In genomic region chr2:30800671-30801066, GRCm38 (mm10) we compare ENCODE assay signal across 9 mouse cellular contexts. TPM values are rescaled to one million over a fixed set of nuclear protein-coding genes. Genes with fewer than 3 reads are reported as not detected.
DNase-seq lines count a peak whose midpoint lies in the region; ATAC-seq and TF ChIP-seq lines count a peak whose summit lies in the region.
"Had no signal": no experiment of that assay in that cellular context is flagged by ENCODE, and none has a peak within 500 bp of the region (broad histone marks: within the 10 kb centered on the region; RNA-seq: fewer than 3 reads in every experiment).

No protein-coding gene starts in this region.

- no peak overlapping the region for H3K9ac ChIP-seq in lung, postnatal 0 days (replicated peaks; ENCODE audit: low read depth)
- peak overlapping the region; percentile 68 for H3K9ac ChIP-seq in forebrain, embryonic 16.5 days (replicated peaks; ENCODE audit: low read depth, low read length)
- H3K9ac ChIP-seq in liver, embryonic 13.5 days = no peak overlapping the region
- H3K9ac ChIP-seq in stomach, embryonic 14.5 days (replicated peaks; ENCODE audit: low read depth, low read length) = peak overlapping the region; percentile 57

- H3K4me1 ChIP-seq in lung, postnatal 0 days (ENCODE audit: insufficient read depth, low read depth, low read length) = peaks cover 10% of the 10 kb centered on the region; the same call in 1 of the 2 replicates
- peaks cover 30% of the 10 kb centered on the region for H3K4me1 ChIP-seq in forebrain, embryonic 16.5 days (replicated peaks; ENCODE audit: control insufficient read depth, insufficient read depth, low read length)
- peaks cover 25% of the 10 kb centered on the region for H3K4me1 ChIP-seq in liver, embryonic 13.5 days (replicated peaks)
- H3K4me1 ChIP-seq in stomach, embryonic 14.5 days (ENCODE audit: control insufficient read depth, insufficient read depth, low read length) = peaks cover 17% of the 10 kb centered on the region

- WGBS in lung, postnatal 0 days = 32% methylated on average over 7 of the region's 7 CpGs
- 36% methylated on average over 7 of the region's 7 CpGs for WGBS in forebrain, embryonic 16.5 days
- WGBS in liver, embryonic 13.5 days (ENCODE audit: insufficient replicate concordance) = 23% methylated on average over 7 of the region's 7 CpGs
- WGBS in stomach, embryonic 14.5 days = 34% methylated on average over 7 of the region's 7 CpGs

- no peaks in the 10 kb centered on the region for H3K36me3 ChIP-seq in lung, postnatal 0 days (ENCODE audit: insufficient read depth, low read length)
- no peaks in the 10 kb centered on the region for H3K36me3 ChIP-seq in forebrain, embryonic 16.5 days (ENCODE audit: control insufficient read depth, insufficient read depth)
- no peaks in the 10 kb centered on the region for H3K36me3 ChIP-seq in liver, embryonic 13.5 days
- no peaks in the 10 kb centered on the region for H3K36me3 ChIP-seq in stomach, embryonic 14.5 days (ENCODE audit: control insufficient read depth, insufficient read depth, low read length)

- H3K4me3 ChIP-seq in lung, postnatal 0 days (ENCODE audit: low read depth, low read length) = peak overlapping the region; percentile 37; the same call in 1 of the 2 replicates
- H3K4me3 ChIP-seq in forebrain, embryonic 16.5 days (replicated peaks; ENCODE audit: low read length) = peak overlapping the region; percentile 50
- peak overlapping the region; percentile 45; the same call in 1 of the 2 replicates for H3K4me3 ChIP-seq in liver, embryonic 13.5 days (replicated peaks)
- peak overlapping the region; percentile 41; the same call in 1 of the 2 replicates for H3K4me3 ChIP-seq in stomach, embryonic 14.5 days (ENCODE audit: low read depth, low read length)

- no peak for TF ChIP-seq CTCF in lung, postnatal 0 days (IDR thresholded peaks at IDR 0.05)

- H3K9me3 ChIP-seq in lung, postnatal 0 days (ENCODE audit: low read length) = no peaks in the 10 kb centered on the region
- no peaks in the 10 kb centered on the region for H3K9me3 ChIP-seq in forebrain, embryonic 16.5 days (ENCODE audit: control insufficient read depth, low read length)
- no peaks in the 10 kb centered on the region for H3K9me3 ChIP-seq in liver, embryonic 13.5 days (replicated peaks)
- H3K9me3 ChIP-seq in stomach, embryonic 14.5 days (ENCODE audit: control insufficient read depth, low read depth, low read length) = no peaks in the 10 kb centered on the region

- no peak overlapping the region for H3K27ac ChIP-seq in lung, postnatal 0 days (ENCODE audit: low read length)
- H3K27ac ChIP-seq in forebrain, embryonic 16.5 days (ENCODE audit: low read length) = no peak overlapping the region
- H3K27ac ChIP-seq in liver, embryonic 13.5 days = no peak overlapping the region
- H3K27ac ChIP-seq in stomach, embryonic 14.5 days (ENCODE audit: low read length) = no peak overlapping the region

- H3K27me3 ChIP-seq in lung, postnatal 0 days (replicated peaks; ENCODE audit: insufficient read depth, low read length) = no peaks in the 10 kb centered on the region
- no peaks in the 10 kb centered on the region for H3K27me3 ChIP-seq in forebrain, embryonic 16.5 days (replicated peaks; ENCODE audit: control insufficient read depth, insufficient read depth, low read length)
- peaks cover 95% of the 10 kb centered on the region for H3K27me3 ChIP-seq in liver, embryonic 13.5 days
- 0 out of 2 replicates have a peak, but pooled peaks cover 4% of the 10 kb centered on the region for H3K27me3 ChIP-seq in stomach, embryonic 14.5 days (ENCODE audit: control insufficient read depth, insufficient read depth, low read length)

- peak overlapping the region; percentile 79 for H3K4me2 ChIP-seq in lung, postnatal 0 days (replicated peaks; ENCODE audit: low read depth, low read length)
- H3K4me2 ChIP-seq in forebrain, embryonic 16.5 days (ENCODE audit: low read length) = peak overlapping the region; percentile 94
- H3K4me2 ChIP-seq in liver, embryonic 13.5 days = peak overlapping the region; percentile 66
- peak overlapping the region; percentile 98 for H3K4me2 ChIP-seq in stomach, embryonic 14.5 days (replicated peaks; ENCODE audit: low read depth, low read length)

- no peak for DNase-seq in lung, postnatal 0 days (ENCODE audit: low spot score)
- no peak for DNase-seq in lung, adult 18-20 months
- no peak for DNase-seq in liver, embryonic 13.5 days
- no peak for DNase-seq in right cerebral cortex, adult 18-20 months
- DNase-seq in adrenal gland, adult (ENCODE audit: inconsistent age in 2 of 2, low spot score in 1 of 2) = no peak
- DNase-seq in gastrocnemius, postnatal 25 days = no peak

- TF ChIP-seq EP300 in lung, postnatal 0 days (IDR thresholded peaks at IDR 0.05) = no peak

- ATAC-seq in lung, postnatal 0 days = no peak
- ATAC-seq in forebrain, embryonic 16.5 days = no peak
- ATAC-seq in liver, embryonic 13.5 days (ENCODE audit: low read depth) = no peak
- ATAC-seq in stomach, embryonic 14.5 days (ENCODE audit: insufficient number of reproducible peaks, insufficient read depth, low FRiP score, low read depth) = no peak

RNA-seq across cellular contexts. Expression of gene 1700001O22Rik, which starts 2.8 kb away (rescaled TPM):
- polyA plus RNA-seq in lung, postnatal 0 days (2015; fragmentation: Nextera tagmentation; extraction: Ambion mirVana) = 0.47 and 0.94 TPM in 2 replicates
- polyA plus RNA-seq in forebrain, embryonic 16.5 days (2015; fragmentation: Nextera tagmentation; extraction: Ambion mirVana) = 2.1 and 2.9 TPM in 2 replicates
- 0.10 and 0.17 TPM in 2 replicates for polyA plus RNA-seq in liver, embryonic 13.5 days (2015; fragmentation: Nextera tagmentation; extraction: Ambion mirVana)
- polyA plus RNA-seq in stomach, embryonic 14.5 days (2014; fragmentation: Nextera tagmentation; extraction: Ambion mirVana) = 2.5 and 3.3 TPM in 2 replicates
- 1 to 10 TPM in 1 of 2 experiments, under 1 TPM in 1; 0.72 to 1.5 TPM for total RNA-seq in gastrocnemius, postnatal 25 days (2021)
- total RNA-seq: liver, adult 2 months had no signal
- polyA plus RNA-seq: liver, adult 2 months had no signal

RNA-seq across cellular contexts. Expression of gene Ntmt1, which starts 7.0 kb away (rescaled TPM):
- polyA plus RNA-seq in lung, postnatal 0 days (2015; fragmentation: Nextera tagmentation; extraction: Ambion mirVana) = 49.4 and 50.7 TPM in 2 replicates
- polyA plus RNA-seq in forebrain, embryonic 16.5 days (2015; fragmentation: Nextera tagmentation; extraction: Ambion mirVana) = 120 and 121 TPM in 2 replicates
- polyA plus RNA-seq in liver, embryonic 13.5 days (2015; fragmentation: Nextera tagmentation; extraction: Ambion mirVana) = 35.5 and 36.3 TPM in 2 replicates
- 99.1 and 101 TPM in 2 replicates for polyA plus RNA-seq in stomach, embryonic 14.5 days (2014; fragmentation: Nextera tagmentation; extraction: Ambion mirVana)
- total RNA-seq in gastrocnemius, postnatal 25 days (2021) = 10 to 100 TPM; 15.6 to 16.2 TPM

RNA-seq across cellular contexts. Expression of gene Asb6, which starts 29.5 kb away (rescaled TPM):
- 24.9 and 26.1 TPM in 2 replicates for polyA plus RNA-seq in lung, postnatal 0 days (2015; fragmentation: Nextera tagmentation; extraction: Ambion mirVana)
- 41.2 and 47.2 TPM in 2 replicates for polyA plus RNA-seq in forebrain, embryonic 16.5 days (2015; fragmentation: Nextera tagmentation; extraction: Ambion mirVana)
- 34.6 and 36.6 TPM in 2 replicates for polyA plus RNA-seq in liver, embryonic 13.5 days (2015; fragmentation: Nextera tagmentation; extraction: Ambion mirVana)
- 27.1 and 29.1 TPM in 2 replicates for polyA plus RNA-seq in stomach, embryonic 14.5 days (2014; fragmentation: Nextera tagmentation; extraction: Ambion mirVana)
- 1 to 10 TPM; 5.4 to 5.5 TPM for total RNA-seq in gastrocnemius, postnatal 25 days (2021)

RNA-seq across cellular contexts. Expression of gene Prrx2, which starts 34.1 kb away (rescaled TPM):
- polyA plus RNA-seq in lung, postnatal 0 days (2015; fragmentation: Nextera tagmentation; extraction: Ambion mirVana) = 2.9 and 4.3 TPM in 2 replicates
- 1.9 and 4.0 TPM in 2 replicates for polyA plus RNA-seq in forebrain, embryonic 16.5 days (2015; fragmentation: Nextera tagmentation; extraction: Ambion mirVana)
- polyA plus RNA-seq in liver, embryonic 13.5 days (2015; fragmentation: Nextera tagmentation; extraction: Ambion mirVana) = 0.53 and 0.57 TPM in 2 replicates
- polyA plus RNA-seq in stomach, embryonic 14.5 days (2014; fragmentation: Nextera tagmentation; extraction: Ambion mirVana) = 6.0 and 8.9 TPM in 2 replicates
- 1 to 10 TPM; 2.1 to 3.0 TPM for total RNA-seq in gastrocnemius, postnatal 25 days (2021)
- total RNA-seq: liver, adult 2 months had no signal
- polyA plus RNA-seq: liver, adult 2 months had no signal

Comparison
In these comparisons a context has a peak if more than half of its experiments do, and no peak if none do; other contexts are left out.
1. H3K9ac ChIP-seq: peak in forebrain, embryonic 16.5 days (single experiment) and stomach, embryonic 14.5 days (single experiment); none in lung, postnatal 0 days (single experiment) and liver, embryonic 13.5 days (single experiment).
2. Peak in every context shown above with its lines, with median percentiles within 50 percentile points of each other: H3K4me2 ChIP-seq and H3K4me3 ChIP-seq.